In genomic region chr5:53317396-53317795, GRCm38 (mm10) we compare ENCODE assay signal across 17 mouse cellular contexts. TPM values are rescaled to one million over a fixed set of nuclear protein-coding genes. Genes with fewer than 3 reads are reported as not detected.
DNase-seq lines count a peak whose midpoint lies in the region; TF ChIP-seq lines count a peak whose summit lies in the region.
"Had no signal": no experiment of that assay in that cellular context is flagged by ENCODE, and none has a peak within 500 bp of the region (broad histone marks: within the 10 kb centered on the region; RNA-seq: fewer than 3 reads in every experiment).

No protein-coding gene starts in this region.

- no peaks in the 10 kb centered on the region for H3K36me3 ChIP-seq in midbrain, embryonic 10.5 days
- H3K36me3 ChIP-seq: embryonic facial prominence, embryonic 10.5 days; forebrain, embryonic 15.5 days; heart, embryonic 12.5 days; hindbrain, embryonic 10.5 days; intestine, embryonic 15.5 days had no signal

- 64% methylated on average over 3 of the region's 3 CpGs for WGBS in lung, adult 2 months
- WGBS in midbrain, embryonic 10.5 days: 81% methylated on average over 3 of the region's 3 CpGs

- TF ChIP-seq CTCF in lung, adult 2 months (IDR thresholded peaks at IDR 0.05; ENCODE audit: insufficient read depth, low read length): no peak

- H3K4me1 ChIP-seq in lung, adult 2 months (ENCODE audit: control insufficient read depth, insufficient read depth, low read length): no peaks in the 10 kb centered on the region
- peaks cover 13% of the 10 kb centered on the region for H3K4me1 ChIP-seq in midbrain, embryonic 10.5 days
- H3K4me1 ChIP-seq: forebrain, embryonic 15.5 days; intestine, embryonic 15.5 days had no signal

- intact Hi-C loops in gastrocnemius, postnatal 36 days (cut with DNase I): no loop called here

- H3K9me3 ChIP-seq in midbrain, embryonic 10.5 days (replicated peaks): no peaks in the 10 kb centered on the region
- H3K9me3 ChIP-seq: embryonic facial prominence, embryonic 10.5 days; forebrain, embryonic 15.5 days; heart, embryonic 12.5 days; hindbrain, embryonic 10.5 days; intestine, embryonic 15.5 days had no signal

- peak; percentile 59 for DNase-seq in gastrocnemius, adult 18-20 months (ENCODE audit: low spot score)
- DNase-seq in gastrocnemius, postnatal 36 days: no peak
- peak; percentile 12 for DNase-seq in lung, postnatal 10 days
- DNase-seq in lung, adult 2 months: no peak
- peak; percentile 46 for DNase-seq in adipocyte (ENCODE audit: low spot score)
- no peak for DNase-seq in cerebellum, adult 9-10 months
- DNase-seq in midbrain, embryonic 10.5 days (ENCODE audit: low spot score): no peak
- DNase-seq: adrenal gland, postnatal 14 days; cerebellum, adult 18-20 months; cerebellum, postnatal 10 days; gastrocnemius, postnatal 10 days had no signal

- H3K4me3 ChIP-seq in lung, adult 2 months (replicated peaks; ENCODE audit: extremely low read depth, low read depth, low read length): no peak overlapping the region
- no peak overlapping the region for H3K4me3 ChIP-seq in midbrain, embryonic 10.5 days
- H3K4me3 ChIP-seq: embryonic facial prominence, embryonic 10.5 days; forebrain, embryonic 15.5 days; heart, embryonic 12.5 days; hindbrain, embryonic 10.5 days; intestine, embryonic 15.5 days had no signal

- H3K27me3 ChIP-seq in midbrain, embryonic 10.5 days (ENCODE audit: low read depth, poor library complexity, severe bottlenecking): no peaks in the 10 kb centered on the region
- H3K27me3 ChIP-seq: forebrain, embryonic 15.5 days; heart, embryonic 12.5 days; intestine, embryonic 15.5 days had no signal

- no peak for TF ChIP-seq POLR2A in lung, adult 2 months (IDR thresholded peaks at IDR 0.05; ENCODE audit: borderline replicate concordance, extremely low read depth, low read depth, low read length)

- H3K27ac ChIP-seq in midbrain, embryonic 10.5 days (replicated peaks): no peak overlapping the region
- H3K27ac ChIP-seq: embryonic facial prominence, embryonic 10.5 days; forebrain, embryonic 15.5 days; hindbrain, embryonic 10.5 days; hindbrain, embryonic 14.5 days; intestine, embryonic 15.5 days had no signal

RNA-seq across cellular contexts. Expression of gene Smim20, which starts 50.5 kb away (rescaled TPM):
- 10 to 100 TPM; 51.0 to 57.7 TPM for total RNA-seq in gastrocnemius, adult 18-20 months (2021)
- total RNA-seq in gastrocnemius, postnatal 36 days (2021): 10 to 100 TPM; 56.4 to 63.1 TPM
- 27.9 and 49.9 TPM in 2 replicates for polyA plus RNA-seq in lung, adult 2 months (2012; rRNA removed)
- polyA plus RNA-seq in midbrain, embryonic 10.5 days (2016; fragmentation: Nextera tagmentation; extraction: Ambion mirVana): 70.9 and 74.1 TPM in 2 replicates

Comparison
In these comparisons a context has a peak if more than half of its experiments do, and no peak if none do; other contexts are left out.
1. DNase-seq: peak in gastrocnemius, adult 18-20 months (single experiment), lung, postnatal 10 days (single experiment) and adipocyte (single experiment); none in gastrocnemius, postnatal 36 days (0 of 2), lung, adult 2 months (single experiment), cerebellum, adult 9-10 months (single experiment) and midbrain, embryonic 10.5 days (single experiment).